ENCODE assay signal across 8 mouse cellular contexts in the genomic region with DNA sequence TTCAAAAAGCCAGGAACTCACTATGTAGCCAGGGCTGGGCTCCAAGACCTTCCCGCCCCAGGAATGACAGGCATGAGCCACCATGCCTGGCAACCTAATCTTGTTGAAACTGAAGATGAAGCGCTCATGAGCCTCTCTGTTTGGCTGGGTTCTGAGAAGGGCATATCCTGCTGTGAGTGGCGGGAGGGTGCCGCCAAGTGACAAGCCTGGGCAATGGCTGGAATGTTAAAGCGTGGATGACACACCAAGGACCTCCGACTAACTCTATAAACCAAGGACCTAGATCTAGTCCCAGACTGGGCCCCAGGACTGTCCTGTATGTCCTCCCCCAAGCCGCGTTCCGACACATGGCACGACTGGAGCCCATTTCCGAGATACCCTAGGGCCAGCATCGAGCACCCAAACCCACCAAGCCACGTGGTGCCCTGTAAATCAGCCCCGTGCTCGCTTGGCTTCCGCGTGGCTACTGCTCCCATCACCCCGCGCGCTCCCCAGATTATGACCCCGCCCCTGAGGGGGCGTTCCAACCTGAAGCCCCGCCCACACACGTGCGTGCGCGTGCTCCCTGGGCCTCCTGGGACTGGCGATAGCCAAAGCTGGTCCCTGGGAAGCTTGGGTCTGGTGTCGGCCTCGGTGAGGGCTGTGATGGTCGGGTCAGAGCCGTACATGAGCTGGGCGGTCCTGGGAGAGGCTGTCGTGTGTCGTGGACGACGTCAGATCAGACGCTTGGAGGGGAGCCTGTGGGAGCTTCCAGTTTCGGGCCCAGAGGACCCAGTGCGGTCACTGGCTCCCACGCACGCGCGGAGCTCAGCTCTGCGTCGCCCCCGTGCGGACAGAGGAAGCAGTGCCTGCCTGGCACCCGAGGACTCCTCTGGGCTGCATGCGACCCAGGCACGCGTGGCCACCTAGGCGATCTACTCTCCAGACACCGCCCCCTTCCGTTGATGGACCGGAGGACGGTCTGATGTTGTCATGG. TPM values are rescaled to one million over a fixed set of nuclear protein-coding genes. Genes with fewer than 3 reads are reported as not detected.
DNase-seq lines count a peak whose midpoint lies in the region; ATAC-seq and TF ChIP-seq lines count a peak whose summit lies in the region.

No protein-coding gene starts in this region.

- H3K4me1 ChIP-seq in hindbrain, embryonic 13.5 days (replicated peaks) = peaks cover 15% of the 10 kb centered on the region

- peak; percentile 99 for TF ChIP-seq CTCF in Patski (IDR thresholded peaks at IDR 0.05)

- H3K4me2 ChIP-seq in hindbrain, embryonic 13.5 days = peak overlapping the region; percentile 65

- CTCF ChIA-PET in Patski (lab: Charles Lee) = interaction anchor here (0.6 to 2.4 kb wide), 9 partner anchors 13 to 298 kb away, joined by 3 to 11 read pairs (median 5); a partner anchor contains a TSS

- under 1% methylated on average over 55 of the region's 57 CpGs for WGBS in hindbrain, embryonic 13.5 days

- H3K9ac ChIP-seq in hindbrain, embryonic 13.5 days = peak overlapping the region; percentile 71

- H3K4me3 ChIP-seq in hindbrain, embryonic 13.5 days = peak overlapping the region; percentile 51

- no peaks in the 10 kb centered on the region for H3K27me3 ChIP-seq in Patski
- H3K27me3 ChIP-seq in hindbrain, embryonic 13.5 days = no peaks in the 10 kb centered on the region

- H3K9me3 ChIP-seq in hindbrain, embryonic 13.5 days = no peaks in the 10 kb centered on the region

- peak; percentile 83 for DNase-seq in Patski (ENCODE audit: low read depth, low spot score)
- DNase-seq in cerebellum, postnatal 14 days = peak; percentile 97 to 98
- DNase-seq in frontal cortex, postnatal 14 days (ENCODE audit: low spot score in 2 of 2) = peak; percentile 93 to 94
- DNase-seq in layer of hippocampus, postnatal 25 days (ENCODE audit: extremely low spot score in 1 of 2, low spot score in 1 of 2) = peak; percentile 91 to 96
- DNase-seq in lung, postnatal 25 days (ENCODE audit: low spot score) = peak; percentile 96
- peak; percentile 97 for DNase-seq in retina, embryonic 14.5 days (ENCODE audit: low spot score)
- DNase-seq in thymus, postnatal 4 days = peak; percentile 97

- ATAC-seq in Patski = peak; percentile 76
- ATAC-seq in hindbrain, embryonic 13.5 days (ENCODE audit: low FRiP score) = peak; percentile 96

- in situ Hi-C loops in Patski (cut with MboI; ENCODE audit: low pct_unique_long_range_greater_than_20kb) = no loop called here

- peak overlapping the region; percentile 89 for H3K27ac ChIP-seq in hindbrain, embryonic 13.5 days

- POLR2A ChIA-PET in Patski (lab: Charles Lee) = interaction anchor here (1.2 to 1.4 kb wide), 2 partner anchors 23 to 33 kb away, joined by 3 to 6 read pairs; a partner anchor contains a TSS

- no peaks in the 10 kb centered on the region for H3K36me3 ChIP-seq in hindbrain, embryonic 13.5 days

RNA-seq across cellular contexts. Expression of a gene that starts 22.9 kb away (rescaled TPM):
- 58.1 TPM for polyA plus RNA-seq in Patski (2021)
- polyA plus RNA-seq in hindbrain, embryonic 13.5 days (2015; fragmentation: Nextera tagmentation; extraction: Ambion mirVana) = 20.9 and 23.6 TPM in 2 replicates
- total RNA-seq in layer of hippocampus, postnatal 25 days (2021) = 10 to 100 TPM; 11.4 to 12.7 TPM

RNA-seq across cellular contexts. Expression of a gene that starts 57.9 kb away (rescaled TPM):
- polyA plus RNA-seq in Patski (2021) = 170 TPM
- polyA plus RNA-seq in hindbrain, embryonic 13.5 days (2015; fragmentation: Nextera tagmentation; extraction: Ambion mirVana) = 1,402 and 1,435 TPM in 2 replicates
- total RNA-seq in layer of hippocampus, postnatal 25 days (2021) = 100 to 1,000 TPM; 133 to 138 TPM

Comparison
In these comparisons a context has a peak if more than half of its experiments do, and no peak if none do; other contexts are left out.
1. Peak in every context shown above with its lines: DNase-seq, ATAC-seq, H3K4me3 ChIP-seq and H3K27ac ChIP-seq.